Mouse (Mus musculus) ovary, postnatal 14 days (tissue): ENCODE results near the gene Cab39.

Experiments
- DNase-seq: peaks from one replicate; pipeline ENCODE4 v3.0.0; 2022; ENCODE audit warnings: low spot score

Cab39 gene

DNA sequence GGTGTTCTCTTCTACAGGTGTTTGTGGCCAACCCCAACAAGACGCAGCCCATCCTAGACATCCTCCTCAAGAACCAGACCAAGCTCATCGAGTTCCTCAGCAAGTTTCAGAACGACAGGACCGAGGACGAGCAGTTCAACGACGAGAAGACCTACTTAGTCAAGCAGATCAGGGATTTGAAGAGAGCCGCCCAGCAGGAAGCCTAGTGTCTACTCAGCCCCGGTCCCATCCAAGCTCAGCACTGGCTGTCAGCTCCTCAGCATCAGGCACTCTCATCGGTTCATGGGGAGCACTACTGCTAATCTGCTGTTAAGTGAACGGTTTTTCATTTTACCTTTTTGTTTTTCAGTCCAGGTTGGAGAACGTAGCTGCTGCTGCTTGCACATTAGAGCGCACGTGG is 55.8 kb downstream of the Cab39 start:
- DNase-seq = no peak

DNA sequence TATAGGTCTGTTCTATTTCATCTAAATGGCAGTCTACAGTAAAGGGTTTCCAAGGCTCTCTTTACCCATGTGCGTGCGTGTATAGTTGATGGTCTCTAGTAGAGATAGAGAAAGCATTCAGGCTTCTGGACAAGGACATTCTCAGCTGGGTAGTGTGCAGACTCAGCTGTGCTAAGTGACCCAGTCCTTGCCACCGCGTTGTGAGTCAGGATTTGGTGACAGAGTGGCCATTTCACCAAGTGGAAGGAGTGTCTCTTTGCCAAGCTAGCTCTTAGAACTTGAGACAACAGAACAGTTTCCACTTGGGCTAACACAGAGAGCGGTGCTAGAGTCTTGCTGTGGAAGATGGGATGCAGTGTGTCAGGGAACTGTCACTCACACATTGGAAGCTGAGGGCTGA is 57.6 kb downstream of the Cab39 start:
- no peak for DNase-seq

GRCm38 (mm10) chr1:85852996-85853689 is 59.9 kb downstream of the Cab39 start:
- peak; percentile 63 for DNase-seq

GRCm38 (mm10) chr1:85853865-85854264 is 60.6 kb downstream of the Cab39 start:
- no peak for DNase-seq

GRCm38 (mm10) chr1:85854475-85854874 is 61.2 kb downstream of the Cab39 start:
- no peak for DNase-seq

DNA sequence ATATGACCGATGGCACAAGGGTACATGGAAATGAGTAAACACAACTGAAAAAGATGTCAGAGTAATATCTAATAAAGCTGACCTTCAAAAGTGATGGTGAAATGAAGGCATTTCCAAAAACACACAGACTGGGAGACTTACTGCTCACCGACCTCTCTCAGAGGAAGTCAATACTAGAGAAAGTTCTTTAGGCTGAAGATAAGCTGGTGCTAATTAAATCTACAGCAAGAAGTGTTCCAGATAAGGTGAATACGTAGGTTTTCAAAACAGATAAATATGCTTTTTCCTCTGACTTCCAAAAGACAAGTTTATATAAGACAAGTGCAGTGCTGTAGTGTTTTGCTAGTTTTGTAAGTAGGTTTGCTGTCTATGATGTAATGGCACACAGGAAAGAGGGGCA is 63.0 kb downstream of the Cab39 start:
- DNase-seq = no peak

DNA sequence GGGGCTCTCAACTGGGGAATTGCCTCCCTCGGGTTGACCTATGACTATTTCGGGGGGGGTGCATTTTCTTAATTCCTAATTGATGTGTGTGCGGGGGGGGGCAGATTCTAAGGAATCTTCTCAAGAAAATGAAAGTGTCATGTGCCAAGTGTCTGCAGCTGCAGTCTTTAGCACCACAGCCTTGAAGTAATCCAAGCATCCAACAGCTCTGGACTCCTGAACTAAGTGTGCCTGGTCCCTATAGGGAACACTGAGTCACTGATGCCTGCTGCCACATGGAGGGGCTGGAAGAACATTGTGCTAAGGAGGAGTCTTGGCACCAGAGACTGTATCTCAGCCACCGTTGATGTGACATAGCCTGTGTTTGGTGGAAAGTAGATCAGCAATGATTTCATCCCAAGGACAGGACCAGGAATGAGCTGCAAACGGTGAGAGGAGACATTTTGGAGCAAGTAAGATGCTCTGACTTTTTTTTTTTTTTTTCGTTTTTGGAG is 64.1 kb downstream of the Cab39 start:
- DNase-seq = no peak

- DNase-seq = no peak
Measured at GRCm38 (mm10) chr1:85864383-85864782, 71.1 kb downstream of the Cab39 start.

GRCm38 (mm10) chr1:85870001-85870400 is 76.8 kb downstream of the Cab39 start:
- DNase-seq = no peak

DNA sequence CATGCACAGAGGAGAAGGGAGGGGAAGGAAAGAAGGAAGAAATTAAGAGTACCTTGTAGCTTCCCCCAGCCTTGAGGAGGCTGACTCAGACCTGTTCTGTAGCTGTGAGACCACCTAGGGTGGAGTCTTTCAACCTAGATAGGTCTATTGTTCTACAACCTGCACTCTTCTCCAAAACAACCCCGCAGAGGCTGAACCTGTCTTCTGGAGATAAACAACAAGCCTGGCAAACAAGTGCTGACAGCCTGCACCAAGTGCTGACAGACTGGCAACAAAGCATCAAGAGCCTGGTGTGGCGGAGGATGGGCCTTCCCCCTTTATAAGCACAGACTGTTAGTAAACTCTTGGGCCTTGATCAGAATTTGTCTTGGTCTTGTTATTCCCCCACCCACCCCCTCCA is 77.3 kb downstream of the Cab39 start:
- DNase-seq = no peak

GRCm38 (mm10) chr1:85882003-85882402 is 88.8 kb downstream of the Cab39 start:
- DNase-seq = no peak

GRCm38 (mm10) chr1:85887221-85887620 is 94.0 kb downstream of the Cab39 start:
- DNase-seq = no peak

- peak; percentile 78 for DNase-seq
Measured at GRCm38 (mm10) chr1:85894231-85894747, 101.0 kb downstream of the Cab39 start, which contains the start of gene Itm2c. Gene Itm2c (plus strand): TSS chr1:85894281.

DNA sequence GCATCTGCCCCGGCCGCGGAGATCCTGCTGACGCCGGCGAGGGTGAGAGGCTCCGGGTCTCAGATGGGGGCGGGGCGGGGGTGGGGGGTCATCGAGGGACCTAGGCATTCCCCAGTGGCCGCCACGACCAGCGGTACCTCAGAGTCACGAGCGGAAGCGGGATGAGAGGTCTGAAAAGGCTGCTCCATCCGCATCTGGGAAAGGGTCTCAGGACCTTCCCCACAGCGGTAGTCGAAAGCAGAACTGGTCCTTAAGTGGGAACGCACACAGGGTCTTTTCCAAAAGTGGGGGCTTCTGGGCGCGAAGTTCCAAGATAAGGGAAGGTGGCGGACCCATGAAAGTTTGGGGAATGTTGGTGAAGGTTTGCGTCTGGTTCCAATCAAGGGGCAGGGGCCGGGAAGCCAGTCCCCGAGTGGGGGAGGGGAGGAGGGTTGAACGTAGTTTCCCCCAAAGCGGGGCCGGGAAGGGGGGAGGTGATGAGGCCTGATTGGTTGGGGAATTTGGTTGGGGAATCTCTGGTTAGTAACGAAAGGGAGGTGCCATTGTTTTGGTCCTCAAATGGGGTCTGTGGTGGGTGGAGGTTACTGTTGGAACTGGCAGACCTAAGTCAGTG is 101.6 kb downstream of the Cab39 start:
- no peak for DNase-seq

GRCm38 (mm10) chr1:85895391-85895837 is 102.2 kb downstream of the Cab39 start:
- DNase-seq = no peak

GRCm38 (mm10) chr1:85896110-85896509 is 102.9 kb downstream of the Cab39 start:
- DNase-seq = no peak

DNA sequence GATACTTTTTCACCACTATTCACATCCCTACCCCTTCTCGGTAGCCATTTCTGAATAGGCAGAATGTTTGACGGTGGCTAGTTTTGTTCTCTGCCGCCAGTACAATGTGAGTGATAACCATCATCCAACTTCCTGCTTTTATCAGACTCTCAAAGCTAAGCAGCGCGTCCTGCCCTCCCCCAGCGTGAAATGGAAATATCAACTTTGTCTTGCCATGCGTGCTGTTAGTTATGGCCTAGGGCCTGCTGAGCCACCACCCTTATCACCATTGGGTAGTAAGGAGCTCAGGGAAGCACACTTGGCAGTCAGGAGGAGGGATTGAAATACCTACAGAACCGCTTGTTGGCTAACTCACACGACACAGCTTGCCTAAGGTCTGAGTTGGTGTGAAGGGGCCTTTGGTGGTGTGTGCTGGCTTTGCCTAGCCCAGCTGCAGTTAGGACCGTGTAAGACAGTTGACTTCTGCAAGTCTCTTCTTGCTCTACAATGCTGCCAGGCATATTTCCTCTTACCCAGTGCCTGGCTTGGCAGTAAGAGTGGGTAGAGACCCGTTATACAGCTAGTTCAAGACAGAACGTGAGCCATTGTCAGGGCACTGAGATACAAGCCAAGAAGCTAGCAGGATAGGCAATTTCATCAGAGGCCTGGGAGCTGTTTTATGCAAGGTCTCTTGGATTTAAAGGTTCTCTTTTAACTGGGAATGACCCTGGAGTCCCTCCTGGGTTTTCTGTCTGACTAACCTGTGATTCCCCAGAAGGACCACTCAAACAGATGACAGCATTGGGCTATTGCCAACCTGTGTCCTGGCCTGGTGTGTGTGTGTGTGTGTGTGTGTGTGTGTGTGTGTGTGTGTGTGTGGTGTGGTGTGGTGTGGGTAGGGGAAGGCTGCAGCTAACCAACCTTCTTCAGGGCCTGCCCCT is 103.8 kb downstream of the Cab39 start:
- DNase-seq = no peak

DNA sequence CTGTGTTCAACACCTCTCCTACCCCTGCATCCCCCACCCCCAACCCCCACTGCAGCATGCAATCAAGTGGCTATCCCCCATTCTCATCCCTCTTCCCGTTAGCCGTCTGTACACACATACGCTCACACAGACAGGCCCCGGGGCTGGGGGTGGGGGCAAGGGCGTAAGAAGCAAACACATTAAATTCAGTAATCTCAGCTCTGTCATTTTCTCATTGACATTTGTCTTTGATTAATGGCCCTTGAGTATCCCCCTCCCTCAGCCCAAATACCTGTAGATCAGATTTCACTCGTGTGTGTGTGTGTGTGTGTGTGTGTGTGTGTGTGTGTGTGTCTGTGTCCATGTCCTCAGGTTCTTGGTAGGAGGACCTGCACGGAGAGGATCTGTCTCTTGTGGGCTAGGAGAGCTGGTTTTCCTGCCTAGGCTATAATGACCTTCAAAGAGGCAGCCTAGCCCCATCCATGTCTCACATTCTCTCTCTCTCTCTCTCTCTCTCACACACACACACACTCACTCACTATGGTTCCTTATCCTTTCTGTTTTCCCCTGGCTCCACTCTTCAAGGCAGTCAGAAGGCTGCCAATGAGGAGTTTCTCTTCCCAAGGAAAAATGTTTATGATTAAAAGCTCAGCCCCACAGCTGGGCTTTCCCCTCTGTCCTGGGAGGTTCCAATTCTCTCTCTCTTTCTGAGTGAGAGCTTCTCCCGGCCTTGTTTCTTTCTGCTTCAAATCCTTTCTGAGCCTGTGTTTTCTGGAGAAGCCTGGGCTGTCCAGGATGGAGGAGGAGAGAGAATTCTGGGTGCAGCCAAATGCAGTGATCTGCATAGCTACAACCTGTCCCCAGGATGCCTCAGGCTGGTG is 104.9 kb downstream of the Cab39 start:
- no peak for DNase-seq

DNA sequence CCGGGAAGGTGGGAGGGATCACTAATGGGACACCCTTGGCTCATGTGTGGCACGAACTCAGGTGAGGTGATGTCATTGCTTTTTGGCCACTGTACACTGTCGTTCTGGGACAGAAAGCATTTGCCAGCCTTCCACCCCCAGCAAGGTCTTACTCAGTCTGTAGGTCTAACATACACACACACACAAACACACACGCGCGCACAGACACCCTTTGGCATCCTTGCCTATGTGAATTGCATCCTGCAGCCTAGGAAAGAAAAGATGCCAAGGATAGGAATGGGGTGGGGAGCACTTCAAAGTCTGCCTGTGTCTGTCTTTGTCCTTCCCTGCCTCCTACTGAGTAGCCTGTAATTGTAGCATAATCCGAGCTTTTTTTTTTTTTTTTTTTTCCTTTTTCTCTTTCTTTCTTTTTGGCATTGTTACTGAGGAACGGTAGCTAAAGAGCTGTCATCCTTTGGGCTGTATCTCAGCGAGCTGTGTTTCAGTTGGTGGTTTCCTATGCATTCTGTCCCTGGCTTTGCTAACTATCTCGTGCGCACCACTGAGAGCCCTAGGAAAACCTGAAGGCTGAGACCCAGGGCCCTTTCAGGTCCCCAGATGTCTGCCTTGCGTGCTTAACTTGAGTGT is 105.6 kb downstream of the Cab39 start:
- no peak for DNase-seq

GRCm38 (mm10) chr1:85899388-85899761 is 106.1 kb downstream of the Cab39 start:
- no peak for DNase-seq
